Mouse (Mus musculus) R1 (cell line): Measurements from ENCODE around the gene Actr1a.

Source experiments
- DNase-seq: peaks from one replicate; pipeline ENCODE4 v3.0.0-alpha.2; 2018; ENCODE audit warnings: low read depth, low spot score

The Actr1a gene

DNA sequence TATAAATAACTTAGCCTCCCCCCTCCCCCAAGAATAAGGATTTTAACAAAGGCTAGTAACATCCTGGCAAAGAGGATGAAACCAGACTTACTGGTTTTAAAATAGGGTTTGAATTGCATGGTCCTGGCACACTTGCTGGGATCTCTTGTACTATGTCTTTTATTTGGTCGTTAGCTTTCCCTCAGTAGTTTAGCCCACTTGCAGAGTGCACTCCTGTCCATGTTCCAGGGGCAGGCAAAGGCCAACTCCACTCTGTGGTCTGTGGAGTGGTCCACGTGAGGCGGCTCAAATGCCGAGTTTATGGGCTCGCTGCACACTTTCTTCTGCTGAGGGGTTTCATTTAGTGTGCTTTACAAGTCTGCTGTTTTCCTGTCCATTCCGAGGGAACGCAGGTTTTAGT, 4.3 kb upstream of the Actr1a start:
- DNase-seq = no peak

DNA sequence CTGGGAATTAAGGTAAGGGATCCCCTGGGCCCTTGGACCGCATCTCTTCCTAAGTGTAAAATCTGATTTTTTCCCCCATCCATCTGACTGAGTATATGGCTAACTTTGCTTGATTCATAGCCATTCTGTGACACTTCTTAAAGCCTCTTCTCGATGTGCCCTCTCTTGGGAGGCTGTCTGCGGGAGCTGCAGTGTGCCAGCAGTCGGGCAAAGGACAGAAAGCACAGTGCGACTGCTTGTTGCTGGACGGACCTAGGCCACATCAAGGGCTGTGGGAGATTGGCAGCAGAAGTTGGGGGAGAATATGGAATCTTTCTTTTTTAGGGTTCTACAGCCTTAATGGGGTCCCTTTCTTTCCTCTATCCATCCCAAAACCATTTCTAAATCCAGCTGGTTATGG, 3.8 kb upstream of the Actr1a start:
- DNase-seq = no peak

DNA sequence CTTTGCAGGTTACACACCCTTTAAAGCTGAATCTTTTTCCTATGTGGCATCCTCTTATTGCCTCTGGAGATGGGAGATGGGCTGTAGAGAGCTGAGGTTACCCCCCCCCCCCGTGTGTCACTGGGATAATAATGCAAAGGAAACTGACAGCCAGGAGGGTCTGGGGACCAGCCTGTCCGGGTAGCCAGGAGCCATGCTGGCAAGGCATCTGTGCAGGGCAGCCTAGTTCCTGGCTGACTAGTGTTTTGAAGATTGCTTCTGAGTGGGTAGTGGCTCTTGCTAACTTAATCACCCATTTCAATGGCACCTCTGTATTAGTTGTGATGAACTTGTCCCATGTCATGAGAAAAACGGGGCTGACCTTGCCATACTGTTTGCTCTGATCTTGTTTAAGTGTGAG, 2.9 kb upstream of the Actr1a start:
- DNase-seq = no peak

DNA sequence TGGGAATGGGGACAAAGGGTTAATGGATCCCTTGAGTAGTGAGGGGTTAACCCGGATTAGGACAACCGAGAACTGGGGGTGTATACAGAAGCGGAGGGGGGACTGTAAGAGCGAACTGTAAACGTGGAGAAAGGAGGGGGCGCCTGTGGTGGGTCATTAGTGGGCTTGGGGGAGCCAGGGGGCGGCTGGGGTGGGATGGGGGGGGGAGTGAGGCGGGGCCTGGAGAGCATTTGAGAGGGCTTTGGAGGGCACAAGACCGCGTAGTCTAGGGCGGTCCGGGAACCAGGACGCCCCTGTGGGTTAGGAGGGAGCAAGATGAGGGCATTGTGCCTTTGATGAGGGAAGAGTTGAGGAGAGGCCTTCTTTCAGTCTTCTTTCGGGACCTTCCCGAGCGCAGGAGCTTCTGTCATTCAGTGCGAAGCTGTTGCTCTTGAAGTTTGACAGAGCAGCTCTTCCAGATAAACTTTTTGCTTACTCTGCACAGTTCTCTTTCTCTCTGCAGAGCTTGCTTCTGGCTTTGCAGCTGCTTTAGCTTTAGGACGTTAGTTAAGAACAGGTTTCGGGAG, 2.0 kb upstream of the Actr1a start:
- peak; percentile 19 for DNase-seq

DNA sequence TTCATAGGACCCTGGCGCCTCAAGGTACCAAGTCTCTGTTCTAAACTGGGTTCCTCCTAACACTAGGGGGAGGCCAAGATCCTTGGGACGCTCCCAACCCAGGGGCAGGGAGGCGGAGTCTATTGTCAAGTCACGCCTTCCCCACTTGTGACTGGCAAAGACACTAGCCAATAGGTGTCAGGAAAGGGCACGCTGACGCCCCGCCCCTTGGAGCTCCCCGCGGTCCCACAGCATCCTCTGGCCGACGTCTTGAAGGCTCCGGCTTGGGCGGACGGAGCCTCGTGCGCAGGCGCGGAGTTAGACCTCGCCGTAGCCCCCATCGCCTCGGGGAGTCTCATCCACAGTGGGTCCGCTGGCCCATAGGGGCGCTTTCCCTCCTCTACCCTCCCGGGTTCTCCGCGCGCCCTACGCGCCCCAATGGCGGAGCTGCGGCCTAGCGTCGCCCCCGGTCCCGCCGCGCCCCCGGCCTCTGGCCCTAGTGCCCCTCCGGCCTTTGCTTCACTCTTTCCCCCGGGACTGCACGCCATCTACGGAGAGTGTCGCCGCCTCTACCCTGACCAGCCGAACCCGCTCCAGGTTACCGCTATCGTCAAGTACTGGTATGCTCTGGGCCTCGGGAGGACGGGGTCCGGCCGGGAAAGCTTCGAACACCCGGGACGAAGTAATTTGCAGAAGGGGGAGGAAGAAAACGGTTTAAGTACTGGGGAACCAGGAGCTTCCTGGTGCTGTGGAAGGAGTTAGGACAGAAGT, 1.3 kb upstream of the Actr1a start, which contains the start of gene Sufu:
TSS of gene Sufu (plus strand) at position 211 of the 750 bp plus-strand sequence.
- DNase-seq = peak; percentile 100

DNA sequence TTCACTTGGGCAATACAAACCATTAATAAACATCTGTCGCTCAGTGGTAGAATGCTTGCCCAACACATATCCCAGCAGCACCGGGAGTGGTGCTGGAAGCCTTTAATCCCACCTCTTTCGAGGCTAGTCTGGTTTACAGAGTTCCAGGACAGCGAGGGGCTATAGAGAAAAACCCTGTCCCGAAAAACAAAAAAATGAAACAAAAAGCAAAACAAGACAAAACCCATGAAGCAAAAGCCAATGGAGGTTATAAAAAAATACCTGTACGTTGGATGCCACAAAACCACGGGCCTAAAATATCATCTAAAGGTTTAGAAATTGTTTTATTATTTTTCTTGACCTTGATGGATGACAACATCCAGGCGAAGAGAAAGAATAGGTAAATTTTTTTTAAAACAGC, 561 bp upstream of the Actr1a start:
- no peak for DNase-seq

DNA sequence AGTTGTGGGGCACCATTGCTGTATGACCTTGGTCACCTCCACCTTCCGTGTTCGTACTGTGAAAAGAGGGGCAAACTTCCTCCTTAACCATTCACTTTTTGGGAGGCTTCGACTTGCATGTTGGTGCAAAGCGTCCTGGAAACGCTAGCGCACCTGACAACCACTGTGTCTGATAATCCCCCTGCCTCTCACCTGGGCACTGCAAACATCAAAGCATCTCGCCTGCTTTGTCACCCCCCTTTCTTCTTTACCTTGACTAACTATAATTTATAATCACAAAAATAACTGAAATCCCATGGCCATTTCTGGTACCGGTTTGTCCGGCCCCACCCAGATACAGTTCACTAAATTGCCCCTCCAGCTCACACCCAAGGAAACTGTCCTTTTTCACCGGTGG, 838 bp downstream of the Actr1a start:
- DNase-seq = peak; percentile 12

DNA sequence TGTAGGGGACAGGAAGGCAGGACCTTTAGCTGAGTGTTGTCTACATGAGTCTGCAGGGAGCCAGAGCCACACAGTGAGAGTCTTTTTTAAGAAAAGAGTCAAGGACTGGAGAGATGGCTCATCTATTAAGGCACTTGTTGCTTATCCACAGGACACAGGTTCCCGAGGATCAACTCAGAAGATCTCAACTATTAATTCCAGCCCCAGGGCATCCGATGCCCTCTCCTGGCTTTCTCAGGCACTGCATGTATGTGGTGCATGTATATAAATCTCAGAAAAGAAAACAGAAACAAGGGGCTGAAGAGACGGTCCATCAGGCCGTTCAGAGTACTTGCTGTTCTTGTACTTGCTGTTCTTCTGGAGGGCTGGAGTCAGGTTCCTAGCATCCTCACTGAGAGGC, 3.5 kb downstream of the Actr1a start:
- DNase-seq = peak; percentile 83

DNA sequence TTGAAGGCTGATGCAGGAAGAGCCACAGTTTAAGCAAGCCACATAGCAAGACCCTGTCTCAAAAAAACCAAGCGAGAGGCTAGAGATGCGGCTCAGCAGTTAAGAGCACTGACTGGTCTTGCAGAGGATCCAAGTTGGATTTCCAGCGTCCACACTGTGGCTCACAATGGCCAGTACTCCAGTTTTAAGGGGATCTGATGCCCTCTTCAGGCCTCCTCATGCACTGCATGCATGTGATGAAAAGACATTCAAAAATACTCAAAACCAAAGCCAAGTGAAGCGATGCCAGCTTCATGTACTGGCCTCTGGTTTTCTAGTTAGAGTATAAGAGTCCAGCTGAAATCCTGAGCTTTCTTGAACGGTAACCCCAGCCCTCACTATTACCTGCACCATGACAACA, 5.7 kb downstream of the Actr1a start:
- DNase-seq = peak; percentile 56

DNA sequence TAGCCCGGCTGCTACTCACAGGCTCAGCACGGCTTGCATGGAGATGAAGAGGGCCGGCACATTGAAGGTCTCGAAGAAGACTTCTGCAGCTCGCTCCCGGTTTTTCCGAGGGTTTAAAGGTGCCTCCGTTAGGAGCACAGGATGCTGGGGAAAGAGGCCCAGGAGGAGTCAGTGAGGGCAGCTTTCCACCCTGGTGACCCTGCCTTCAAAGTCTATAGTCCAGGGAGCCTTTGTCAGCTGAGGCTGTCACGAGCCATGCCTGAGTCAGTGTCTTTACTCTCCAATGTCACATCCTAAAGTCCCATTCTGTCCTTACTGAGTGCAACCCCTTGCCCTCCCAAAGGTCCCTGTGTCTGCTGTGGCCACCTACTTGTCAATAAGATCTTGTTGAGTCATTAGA, 13.3 kb downstream of the Actr1a start:
- no peak for DNase-seq

DNA sequence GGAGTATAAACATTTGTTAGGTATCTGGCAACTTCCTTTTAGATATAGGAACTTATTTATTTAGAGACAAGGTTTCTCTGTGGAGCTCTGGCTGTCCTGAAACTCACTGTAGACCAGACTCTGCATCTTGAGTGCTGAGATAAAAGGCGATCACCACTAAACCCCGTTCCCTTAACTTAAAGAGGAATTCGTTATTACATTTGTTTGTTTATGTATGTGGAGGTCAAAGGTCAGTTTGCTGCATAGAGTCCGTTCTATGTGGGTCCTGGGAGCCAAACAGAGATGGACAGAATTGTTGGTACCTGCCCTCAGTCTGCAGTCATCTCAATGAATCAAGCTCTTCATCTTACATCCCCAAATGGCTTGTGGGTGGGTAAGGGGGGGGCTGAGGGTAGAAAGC, 19.7 kb downstream of the Actr1a start:
- DNase-seq = no peak

DNA sequence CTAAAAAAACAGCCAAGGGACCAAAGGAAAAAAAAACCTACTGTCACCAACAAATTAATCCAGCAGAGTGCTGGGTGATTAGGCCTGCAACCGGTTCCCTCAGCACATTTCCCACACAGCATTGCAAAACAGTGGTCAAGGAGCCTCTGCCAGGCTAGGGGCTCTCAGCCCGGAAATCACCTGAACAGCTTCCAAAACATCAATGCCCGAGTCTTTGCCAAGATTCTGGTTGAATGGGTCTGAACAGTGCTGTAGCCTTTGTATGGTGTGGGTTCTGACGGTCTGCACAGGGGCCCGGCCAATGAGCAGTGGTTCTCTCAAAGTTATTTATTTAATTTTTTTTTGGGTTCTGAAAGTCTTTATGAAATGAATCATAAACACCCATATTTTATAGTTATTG, 20.1 kb downstream of the Actr1a start:
- DNase-seq = no peak

DNA sequence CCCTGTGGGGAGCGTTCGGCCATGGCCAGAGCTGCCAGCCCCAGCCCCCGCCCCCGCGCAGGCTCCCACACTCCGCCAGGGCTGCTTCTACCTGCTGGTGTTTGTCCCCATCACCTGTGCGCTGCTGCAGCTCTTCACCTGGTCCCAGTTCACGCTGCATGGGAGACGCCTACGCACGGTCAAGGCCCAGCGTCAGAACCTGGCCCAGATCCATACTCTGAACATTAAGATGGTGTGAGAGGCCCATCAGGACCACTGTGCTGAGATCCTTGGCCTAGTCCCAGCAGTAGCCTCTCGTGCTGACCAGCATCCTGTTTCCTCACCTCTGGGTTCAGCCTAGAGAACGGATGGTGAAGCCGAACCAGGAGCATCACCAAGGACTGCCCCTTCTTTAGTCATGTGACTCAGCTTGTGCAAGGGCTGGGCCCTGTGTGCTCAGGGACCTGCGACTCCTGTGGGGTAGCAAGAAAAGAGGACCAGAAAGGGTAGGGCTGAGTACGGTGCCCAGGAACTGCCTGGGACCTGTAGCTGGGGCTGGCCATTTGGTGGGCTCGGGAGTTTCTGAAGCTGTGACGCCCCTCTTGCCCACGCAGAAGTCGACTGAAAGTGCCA, 21.0 kb downstream of the Actr1a start:
- peak; percentile 56 for DNase-seq

DNA sequence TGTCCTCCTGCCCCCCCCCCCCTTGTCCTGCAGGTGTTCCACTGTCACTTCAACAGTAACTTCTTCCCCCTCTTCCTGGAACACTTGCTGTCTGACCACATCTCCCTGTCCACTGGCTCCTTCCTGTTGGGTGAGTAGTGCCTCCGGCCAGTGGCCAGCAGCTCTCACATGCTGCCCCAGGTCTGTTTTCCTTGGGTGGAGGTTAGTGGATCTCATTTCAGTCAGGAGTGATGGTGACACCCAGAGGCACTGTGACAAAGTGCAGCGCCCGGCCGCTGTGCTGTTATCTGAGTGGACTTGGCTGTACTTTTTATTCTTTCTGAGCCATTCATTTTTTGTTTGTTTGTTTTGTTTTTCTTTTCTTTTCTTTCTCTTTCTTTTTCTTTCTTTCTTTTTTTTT, 26.3 kb downstream of the Actr1a start:
- DNase-seq = peak; percentile 26

DNA sequence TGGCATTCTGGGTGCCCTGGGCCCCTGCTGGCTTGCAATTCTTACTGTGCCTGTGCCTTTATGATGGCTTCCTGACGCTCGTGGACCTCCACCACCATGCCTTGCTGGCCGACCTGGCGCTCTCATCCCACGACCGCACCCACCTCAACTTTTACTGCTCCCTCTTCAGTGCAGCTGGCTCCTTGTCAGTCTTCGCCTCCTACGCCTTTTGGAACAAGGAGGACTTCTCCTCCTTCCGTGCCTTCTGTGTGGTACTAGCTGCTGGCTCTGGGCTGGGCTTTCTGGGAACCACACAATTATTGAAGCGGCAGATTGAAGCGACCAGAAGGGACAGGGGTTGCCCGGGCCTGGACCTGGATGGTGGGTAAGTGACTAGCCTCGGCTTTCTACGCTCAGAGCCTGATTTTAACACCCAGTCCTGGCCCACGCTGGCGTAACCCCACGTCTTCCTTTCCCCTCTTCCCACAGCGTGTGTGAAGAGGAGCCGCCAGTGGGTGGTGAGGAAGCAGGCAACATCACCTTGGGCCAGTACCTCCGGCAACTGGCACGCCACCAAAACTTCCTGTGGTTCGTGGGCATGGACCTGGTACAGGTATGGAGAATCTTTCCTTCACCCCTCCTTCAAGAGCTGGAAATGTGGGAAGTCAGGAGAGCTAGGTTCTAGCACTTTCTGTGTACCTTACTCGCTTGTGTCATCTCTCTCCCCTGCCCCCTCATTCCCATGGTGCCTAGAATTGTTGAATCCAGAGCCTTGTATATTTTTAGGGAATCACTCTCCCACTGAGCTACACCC, 27.6 kb downstream of the Actr1a start:
- no peak for DNase-seq

DNA sequence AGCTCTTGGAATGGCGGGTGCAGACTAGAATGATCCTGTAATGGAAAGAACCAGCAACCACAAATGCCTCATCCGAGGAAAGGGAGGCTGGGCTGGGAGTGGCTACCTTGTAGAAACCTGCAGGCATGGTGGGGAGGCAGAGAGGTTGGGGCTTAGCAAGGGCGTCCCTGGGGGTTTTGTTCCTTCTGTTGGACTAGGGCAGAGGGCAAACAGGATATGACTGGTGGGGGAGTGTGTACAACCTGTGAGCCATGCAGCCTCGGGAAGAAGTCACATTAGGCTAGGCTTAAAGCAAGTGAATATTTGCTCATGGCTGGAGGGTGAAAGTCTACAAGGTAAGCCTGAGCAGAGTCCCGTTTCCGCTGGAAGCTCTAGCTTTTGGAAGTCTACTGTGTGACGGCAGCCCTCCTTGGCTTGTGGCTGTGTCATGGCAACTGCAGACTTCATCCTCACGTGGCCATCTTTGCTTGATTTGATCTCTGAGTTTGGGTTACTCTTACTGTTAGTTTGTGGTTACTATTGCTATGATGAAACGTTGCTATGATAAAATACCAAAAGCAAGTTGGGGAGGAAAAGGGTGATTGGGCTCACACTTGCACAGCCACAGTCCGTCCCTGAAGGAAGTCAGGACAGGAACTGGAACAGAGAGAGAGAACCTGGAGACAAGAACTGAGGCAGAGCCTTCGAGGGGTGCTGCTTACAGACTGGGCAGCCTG, 32.1 kb downstream of the Actr1a start:
- DNase-seq = peak; percentile 20

DNA sequence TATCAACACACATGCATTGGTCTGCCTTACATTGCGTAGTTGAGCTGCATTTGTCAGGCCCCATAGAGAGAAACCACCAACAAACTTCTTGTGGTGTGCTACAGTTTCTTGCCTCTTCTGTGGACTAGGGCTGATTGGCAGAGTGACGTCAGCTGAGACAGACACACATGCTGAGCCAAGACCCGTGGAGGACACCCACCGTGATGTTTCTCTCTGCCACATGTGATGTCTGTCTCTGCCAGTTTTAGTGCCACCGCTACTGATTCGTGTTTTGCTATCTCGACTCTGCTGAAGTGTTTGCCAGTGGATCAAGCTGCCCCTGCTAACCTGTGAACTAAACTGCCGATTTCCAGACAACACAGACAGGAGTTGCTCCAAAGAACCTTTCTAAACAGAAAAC, 33.4 kb downstream of the Actr1a start:
- no peak for DNase-seq

DNA sequence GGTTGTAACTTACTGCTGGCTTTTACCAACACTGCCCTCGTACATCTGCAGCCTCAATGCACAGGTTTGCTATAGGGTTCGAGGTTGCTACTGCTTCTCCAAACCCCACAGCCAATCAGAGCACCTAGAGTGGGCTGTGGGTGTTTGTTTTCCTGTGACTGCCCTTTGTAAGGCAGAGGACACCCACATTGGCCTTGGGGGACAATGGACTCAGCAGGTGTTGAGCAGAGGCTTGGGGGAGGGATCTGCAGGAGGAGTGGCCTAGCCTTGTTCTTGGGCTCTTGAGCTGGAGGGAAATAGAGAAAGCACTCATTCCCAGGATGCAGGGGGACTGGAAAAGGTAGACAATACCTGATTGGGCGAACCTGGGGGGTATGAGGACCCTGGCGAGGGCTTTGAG, 37.2 kb downstream of the Actr1a start:
- peak; percentile 88 for DNase-seq

DNA sequence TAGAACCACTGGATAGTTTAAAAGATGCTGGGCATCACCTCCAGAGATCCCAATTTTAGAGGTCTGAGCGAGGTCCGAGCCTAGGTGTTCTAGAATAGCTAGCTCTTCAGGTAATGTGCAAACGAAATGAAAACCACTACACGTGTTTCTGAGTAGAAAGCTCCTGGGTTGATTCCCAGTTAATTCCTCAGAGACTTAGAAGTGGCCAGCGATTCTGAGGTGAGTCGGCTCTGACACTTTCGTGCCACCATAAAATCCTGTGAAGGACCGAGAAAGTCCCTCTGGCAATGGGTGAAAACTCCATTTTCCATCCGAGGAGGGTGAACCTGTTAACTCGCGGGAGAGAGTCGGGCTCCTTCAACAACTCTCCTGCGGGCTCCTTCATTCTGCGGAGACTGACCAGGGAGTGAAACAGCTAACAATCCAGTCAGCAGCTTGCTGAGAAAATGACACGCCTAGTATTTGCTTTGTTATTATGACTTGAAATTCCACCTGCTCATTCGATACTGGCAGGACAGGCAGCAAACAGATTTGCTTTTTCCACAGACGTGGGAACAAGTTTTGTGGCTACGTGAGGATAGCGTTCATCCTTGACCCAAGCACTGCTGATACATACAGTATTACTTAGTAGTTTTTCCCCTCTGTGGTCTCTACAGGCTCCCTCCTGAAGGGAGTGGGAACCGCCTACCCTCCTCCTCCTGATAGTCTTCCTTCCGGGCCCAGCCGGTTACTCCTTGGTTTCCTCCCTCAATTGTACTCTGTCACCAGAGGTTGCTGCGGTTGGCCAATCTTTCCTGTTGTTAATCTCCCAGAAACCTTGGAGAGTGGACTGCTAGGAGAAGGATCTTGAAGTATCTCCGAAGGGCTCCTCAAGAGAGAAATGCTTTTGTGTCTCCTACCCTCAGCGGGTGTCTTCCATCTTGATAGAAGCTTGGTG, 37.9 kb downstream of the Actr1a start:
- DNase-seq = peak; percentile 77

DNA sequence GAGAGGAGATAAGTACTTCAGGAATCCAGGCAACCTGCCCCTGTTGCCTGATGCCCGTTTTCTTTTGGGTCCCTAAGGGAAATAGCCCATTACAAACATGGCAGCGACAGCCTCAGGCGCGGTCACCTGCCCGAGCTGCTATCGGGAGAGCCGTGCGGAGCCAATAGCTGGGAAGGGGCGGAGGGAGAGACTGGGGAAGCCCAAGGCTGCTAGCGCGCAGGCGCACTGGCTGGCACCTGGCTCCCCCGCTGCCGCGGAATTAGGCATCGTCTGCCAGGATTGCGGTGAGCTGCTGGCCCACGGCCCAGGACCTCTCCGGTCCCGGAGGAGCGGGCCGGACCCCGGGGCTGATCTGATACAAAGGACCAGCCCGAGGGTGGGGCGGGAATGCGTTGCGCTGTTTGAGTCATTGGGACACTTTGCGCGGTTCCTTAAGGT, 38.8 kb downstream of the Actr1a start:
- DNase-seq = peak; percentile 96
